Mouse (Mus musculus): ENCODE results near the gene Trim56.
A peak's percentile ranks its signal among the peaks of the same experiment; 100 is the strongest.

Trim56 gene

DNA sequence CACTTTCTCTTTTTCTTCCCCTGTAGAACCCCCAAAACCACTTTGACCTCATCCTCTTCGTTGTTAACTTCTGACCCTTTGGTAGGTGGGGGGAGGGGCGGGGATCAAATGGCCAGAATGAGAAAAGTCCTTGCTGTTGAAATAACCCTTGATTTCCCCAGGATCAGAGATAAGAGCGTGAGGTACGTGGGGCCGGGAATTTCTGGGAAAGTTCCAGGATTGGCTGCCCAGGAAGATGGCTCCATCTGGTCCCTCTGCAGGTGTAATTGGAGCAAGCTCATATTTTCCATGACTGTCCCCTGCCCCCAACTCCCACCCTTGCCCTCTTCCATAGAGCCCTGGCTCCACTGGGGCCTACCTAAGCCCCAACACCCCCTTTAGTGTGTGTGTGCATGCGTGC is 40.3 kb downstream of the Trim56 start:
- DNase-seq (ENCODE audit: low spot score): no peak

GRCm38 (mm10) chr5:137074191-137074651 is 41.8 kb downstream of the Trim56 start:
- DNase-seq (ENCODE audit: low spot score): no peak

DNA sequence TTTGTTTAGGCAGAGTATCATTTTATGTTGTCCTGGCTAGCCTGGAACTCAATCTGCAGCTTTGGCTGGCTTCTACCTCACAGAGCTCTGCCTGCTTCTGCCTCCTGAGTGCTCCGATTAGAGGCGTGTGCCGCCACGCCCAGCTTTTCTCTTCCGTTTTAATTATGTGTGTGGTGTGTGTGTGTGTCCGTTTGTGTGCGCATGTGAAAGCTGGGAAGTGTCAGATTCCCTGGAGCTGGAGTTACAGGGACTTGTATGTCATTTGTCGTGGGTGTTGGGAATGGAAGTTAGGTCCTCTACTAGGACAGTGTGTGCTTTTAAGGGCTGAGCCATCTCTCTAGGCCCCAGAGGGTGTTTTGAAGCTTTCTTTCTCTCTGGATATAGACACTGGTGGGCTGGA is 42.9 kb downstream of the Trim56 start:
- no peak for DNase-seq (ENCODE audit: low spot score)

DNA sequence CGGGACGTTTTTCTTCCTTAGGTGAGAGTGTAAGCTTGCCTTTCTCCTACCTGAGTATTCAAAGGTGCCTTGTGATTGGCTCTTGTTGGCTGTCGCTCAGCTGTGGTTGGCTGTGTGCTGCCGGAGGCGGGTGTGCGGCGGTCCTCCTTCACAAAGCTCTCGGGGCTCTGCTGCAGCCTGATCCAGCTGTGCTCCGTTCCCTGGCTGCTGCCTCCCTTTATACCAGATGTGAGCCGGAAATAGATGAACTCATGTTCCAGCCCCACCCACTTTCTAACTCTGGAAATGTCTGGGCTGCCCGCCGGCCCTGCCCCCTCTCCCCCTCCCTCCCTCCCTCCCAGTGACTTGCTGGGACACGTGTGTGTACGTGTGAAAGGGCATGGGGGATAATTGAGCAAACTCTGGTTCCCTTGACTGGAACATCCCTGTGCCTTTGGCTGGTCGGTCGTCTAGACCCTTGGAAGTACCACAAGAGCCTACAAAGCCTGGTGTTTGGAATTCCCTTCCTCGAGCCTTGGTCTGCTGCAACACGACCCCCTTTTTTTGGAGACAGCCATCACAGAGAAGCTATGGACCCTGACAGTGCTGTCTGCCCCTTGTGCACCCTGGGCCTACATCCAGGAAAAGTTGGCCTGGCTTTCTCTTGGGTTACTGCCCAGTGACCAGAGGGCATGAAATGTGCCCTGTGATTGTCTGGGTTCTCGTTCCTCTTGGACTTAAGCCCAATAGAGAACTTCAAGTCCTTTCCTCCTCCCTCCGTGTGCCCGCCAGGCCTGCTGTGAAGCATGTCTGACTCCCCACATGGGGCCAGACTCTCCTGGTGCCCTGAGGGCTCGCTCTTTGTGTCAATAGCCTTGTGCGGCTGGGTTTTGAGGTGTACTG is 43.7 kb downstream of the Trim56 start, which contains the start of gene Serpine1:
TSS of gene Serpine1 (minus strand) at position 190 of the 882 bp plus-strand sequence.
- peak; percentile 80 for DNase-seq (ENCODE audit: low spot score)

DNA sequence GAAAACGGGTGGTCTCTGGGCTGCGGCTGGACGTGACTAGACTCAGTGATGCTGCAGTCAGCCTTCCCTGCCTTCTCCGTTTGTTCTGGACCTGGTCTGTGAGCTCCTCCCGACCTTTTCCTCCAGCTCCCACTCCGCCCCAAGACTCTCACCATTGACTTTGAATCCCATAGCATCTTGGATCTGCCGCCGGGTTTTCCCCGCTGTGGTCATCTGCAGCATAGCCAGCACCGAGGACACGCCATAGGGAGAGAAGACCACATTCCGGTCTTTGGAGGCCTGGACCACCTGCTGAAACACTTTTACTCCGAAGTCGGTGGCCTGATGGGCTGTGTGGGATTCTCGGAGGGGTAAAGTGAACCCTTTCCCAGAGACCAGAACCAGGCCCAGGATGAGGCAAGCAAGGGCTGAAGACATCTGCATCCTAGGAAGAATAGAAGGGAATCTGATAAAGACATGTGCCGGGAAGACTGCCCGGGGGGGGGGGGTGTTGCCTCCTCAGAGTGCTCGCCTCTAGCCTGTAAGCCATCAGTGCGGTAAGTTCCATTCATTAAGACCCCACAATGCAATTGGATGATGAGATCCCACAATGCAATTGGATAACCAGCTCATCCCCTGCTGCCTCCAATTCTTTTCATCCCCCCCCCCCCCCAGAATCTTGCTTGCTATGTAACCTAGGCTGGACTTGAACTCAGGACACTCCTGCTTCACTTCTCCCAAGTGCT is 45.0 kb downstream of the Trim56 start:
- DNase-seq (ENCODE audit: low spot score): no peak

- no peak for DNase-seq (ENCODE audit: low spot score)
Measured at GRCm38 (mm10) chr5:137068711-137069110, 47.3 kb downstream of the Trim56 start.

- DNase-seq (ENCODE audit: low spot score): no peak
Measured at GRCm38 (mm10) chr5:137065923-137066322, 50.1 kb downstream of the Trim56 start.

- no peak for DNase-seq (ENCODE audit: low spot score)
Measured at GRCm38 (mm10) chr5:137065454-137065853, 50.6 kb downstream of the Trim56 start.

GRCm38 (mm10) chr5:137062601-137063000 is 53.4 kb downstream of the Trim56 start:
- DNase-seq (ENCODE audit: low spot score): no peak

GRCm38 (mm10) chr5:137061809-137062481 is 54.1 kb downstream of the Trim56 start:
- peak; percentile 34 for DNase-seq (ENCODE audit: low spot score)

All from embryo, embryonic 10.5 days (tissue).